Mouse (Mus musculus) layer of hippocampus, postnatal 10 days (tissue): ENCODE measurements around the gene Sinhcaf. TPM values are rescaled to one million over a fixed set of nuclear protein-coding genes. Genes with fewer than 3 reads are reported as not detected.
A peak's percentile ranks its signal among the peaks of the same experiment; 100 is the strongest.
"Not testable (repeated sequence)": the region's sequence is repeated elsewhere in the genome, so short reads cannot be mapped to it uniquely, and the experiment has no call there.

Source experiments
- DNase-seq, 2 experiments: peaks; one replicate each; pipeline ENCODE4 v3.0.0; 2021; ENCODE audit warnings: low spot score in 2 of 2
- total RNA-seq, 2 experiments: library from RNA; stranded (reverse); gene quantifications; 2 replicates each; pipeline ENCODE4 v1.2.3; 2021

Gene Sinhcaf
- total RNA-seq, 2 experiments from 2014 or later: 9.3 to 10.5 TPM

GRCm38 (mm10) chr6:148946881-148947405 is 676 bp upstream of the Sinhcaf start:
- no peak for DNase-seq

GRCm38 (mm10) chr6:148945509-148946408 is 508 bp downstream of the Sinhcaf start:
- peak; percentile 34 to 46 for DNase-seq

- peak; percentile 53 to 60 for DNase-seq
These were observed 1.3 kb downstream of the Sinhcaf start for GRCm38 (mm10) chr6:148944767-148945508.

GRCm38 (mm10) chr6:148944344-148944766 is 1.9 kb downstream of the Sinhcaf start:
- DNase-seq: no peak

DNA sequence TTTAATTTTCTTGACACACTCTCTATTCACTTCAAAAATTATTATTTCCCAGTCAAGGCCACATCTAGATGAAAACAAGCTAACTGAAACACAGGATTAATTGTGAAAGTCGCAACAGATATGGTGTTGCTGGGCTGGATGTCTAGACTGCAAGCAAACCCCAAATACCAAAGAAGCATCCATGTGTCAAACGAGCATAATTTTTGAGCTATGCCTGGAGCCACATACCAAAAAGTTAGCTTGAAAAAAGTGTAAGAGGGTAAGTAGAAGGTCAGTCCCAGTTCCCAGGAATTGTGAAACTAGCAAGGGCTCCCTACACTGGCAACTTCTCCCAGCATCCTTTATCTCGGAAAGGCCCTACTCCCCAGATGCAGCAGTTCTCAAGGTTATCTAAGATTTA is 2.6 kb downstream of the Sinhcaf start:
- DNase-seq: no peak

GRCm38 (mm10) chr6:148942406-148942805 is 3.9 kb downstream of the Sinhcaf start:
- no peak for DNase-seq

- no peak for DNase-seq
These were observed 4.4 kb downstream of the Sinhcaf start for GRCm38 (mm10) chr6:148941880-148942279.

DNA sequence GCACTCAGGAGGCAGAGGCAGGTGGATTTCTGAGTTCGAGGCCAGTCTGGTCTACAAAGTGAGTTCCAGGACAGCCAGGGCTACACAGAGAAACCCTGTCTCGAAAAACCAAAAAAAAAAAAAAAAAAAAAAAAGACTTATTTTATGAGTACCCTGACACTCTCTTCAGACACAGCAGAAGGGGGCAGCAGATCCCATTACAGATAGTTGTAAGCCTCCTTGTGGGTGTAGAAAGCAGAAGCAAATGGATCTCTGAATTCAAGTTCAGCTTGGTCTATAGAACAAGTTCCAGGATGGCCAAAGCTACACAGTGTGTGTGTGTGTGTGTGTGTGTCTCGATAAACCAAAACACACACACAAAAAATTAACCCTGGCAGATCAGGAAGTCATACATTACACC is 5.9 kb downstream of the Sinhcaf start:
- peak; percentile 4 to 14 for DNase-seq

- no peak for DNase-seq
These were observed 8.6 kb downstream of the Sinhcaf start for GRCm38 (mm10) chr6:148937693-148938092.

- DNase-seq: no peak
These were observed 11.2 kb downstream of the Sinhcaf start for GRCm38 (mm10) chr6:148934961-148935590.

DNA sequence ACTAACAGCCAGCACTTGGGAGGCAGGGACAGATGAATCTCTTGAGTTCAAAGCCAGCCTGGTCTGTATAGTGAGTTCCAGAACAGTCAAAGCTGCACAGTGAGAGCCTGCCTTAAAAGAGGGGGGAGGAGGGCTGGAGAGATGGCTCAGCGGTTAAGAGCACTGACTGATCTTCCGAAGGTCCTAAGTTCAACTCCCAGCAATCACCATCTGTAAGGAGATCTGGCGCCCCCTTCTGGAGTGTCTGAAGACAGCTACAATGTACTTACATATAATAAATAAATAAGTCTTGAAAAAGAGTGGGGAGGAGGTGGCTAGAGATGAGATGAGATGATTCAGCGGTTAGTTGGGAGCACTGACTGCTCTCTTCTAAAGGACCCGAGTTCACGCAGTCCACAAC is 15.0 kb downstream of the Sinhcaf start:
- no peak for DNase-seq

DNA sequence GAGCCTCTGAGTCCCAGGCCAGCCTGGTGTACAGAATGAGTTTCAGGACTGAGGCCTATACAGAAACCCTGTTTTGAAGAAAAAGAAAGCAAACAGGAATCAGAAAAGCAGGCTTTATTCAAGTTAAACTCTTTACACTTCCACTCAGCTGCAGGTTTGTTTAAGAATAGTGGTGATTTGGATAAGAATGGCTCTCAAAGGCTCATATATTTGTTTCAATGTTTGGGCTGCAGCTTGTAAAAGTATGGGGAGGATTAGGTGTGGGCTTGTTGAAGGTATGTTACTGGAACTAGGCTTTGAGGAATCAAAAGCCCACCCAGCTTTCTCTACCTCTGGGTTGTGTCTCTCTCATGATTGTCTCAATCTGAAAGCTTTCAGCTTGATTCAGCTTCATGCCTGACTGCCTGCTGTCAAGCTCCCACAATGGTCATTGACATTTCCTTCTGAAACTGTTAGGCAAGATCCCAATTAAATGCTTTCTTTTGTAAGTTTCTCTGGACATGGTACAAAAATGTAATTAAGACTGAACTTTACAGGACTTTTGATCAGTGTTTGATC is 27.3 kb downstream of the Sinhcaf start:
- DNase-seq: no peak

DNA sequence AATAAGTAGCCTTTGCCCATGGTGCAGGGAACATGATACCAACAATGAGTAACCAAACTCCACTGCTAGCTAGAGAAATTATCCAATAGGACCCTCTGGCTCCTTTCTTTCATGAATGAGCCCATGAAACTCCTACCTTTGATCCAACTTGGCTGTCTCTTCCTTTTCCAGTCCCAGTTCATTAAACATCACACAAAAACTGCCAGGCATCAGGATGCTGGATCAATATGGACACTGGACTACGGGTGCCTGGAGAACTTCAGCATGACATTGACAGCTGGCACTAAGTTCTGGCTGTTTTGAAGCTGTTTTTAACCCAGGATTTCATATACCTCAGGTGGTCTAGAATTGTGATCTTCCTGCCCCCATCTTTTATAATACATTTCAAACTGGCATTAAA is 28.6 kb downstream of the Sinhcaf start:
- no peak for DNase-seq

DNA sequence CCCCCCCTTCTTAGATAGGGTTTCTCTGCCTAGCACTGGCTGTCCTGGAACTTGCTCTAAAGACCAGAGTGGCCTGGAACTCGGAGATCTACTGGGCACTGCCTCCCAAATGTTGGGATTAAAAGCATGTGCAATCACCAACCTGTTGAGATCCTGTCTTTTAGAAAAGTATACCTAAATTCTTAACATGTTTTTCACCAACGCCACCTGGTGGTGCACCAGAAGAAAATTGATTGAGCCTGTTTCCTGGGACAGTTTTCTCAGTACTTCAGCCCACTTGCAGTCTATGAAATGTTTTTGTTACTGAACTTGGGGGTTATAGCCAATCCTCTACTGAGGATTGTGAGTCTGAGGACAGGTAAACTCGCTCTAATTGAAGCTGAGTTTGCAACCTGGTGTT is 29.4 kb downstream of the Sinhcaf start:
- DNase-seq: no peak

DNA sequence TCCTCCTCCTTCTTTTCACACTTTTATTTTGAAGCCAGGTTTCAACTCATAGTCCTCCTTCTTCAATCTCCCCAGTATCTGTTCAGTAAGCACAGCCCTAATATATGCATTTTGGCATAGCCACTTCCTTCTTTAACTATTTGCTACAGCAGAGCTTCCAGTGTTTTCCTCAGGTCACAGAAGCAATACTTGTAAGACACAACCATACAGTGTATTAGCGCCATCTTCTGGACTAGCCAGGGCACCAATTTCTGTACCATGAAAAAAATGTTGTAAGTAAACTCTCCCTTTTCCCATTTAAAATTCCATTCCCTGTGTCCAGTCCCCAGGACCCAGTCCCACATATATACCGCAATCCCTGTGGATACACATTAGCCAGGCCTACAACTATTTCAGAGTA is 32.3 kb downstream of the Sinhcaf start:
- DNase-seq: peak; percentile 28 to 55

GRCm38 (mm10) chr6:148911906-148912305 is 34.4 kb downstream of the Sinhcaf start:
- not testable (repeated sequence) for DNase-seq

DNA sequence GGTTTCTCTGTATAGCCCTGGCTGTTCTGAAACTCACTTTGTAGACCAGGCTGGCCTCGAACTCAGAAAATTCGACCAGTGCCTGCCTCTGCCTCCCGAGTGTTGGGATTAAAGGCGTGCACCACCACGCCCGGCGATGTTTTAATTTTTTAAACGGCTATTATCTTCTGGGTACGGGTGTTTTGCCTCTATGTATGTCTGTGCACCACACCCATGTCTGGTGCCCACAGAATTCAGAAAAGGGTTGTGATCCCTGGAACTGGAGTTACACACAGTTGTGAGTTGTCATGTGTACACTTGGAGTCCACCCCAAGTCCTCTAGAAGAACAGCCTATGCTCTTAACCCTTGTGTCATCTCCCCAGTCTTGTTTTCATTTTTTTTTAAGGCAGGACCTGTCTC is 39.3 kb downstream of the Sinhcaf start:
- no peak for DNase-seq

DNA sequence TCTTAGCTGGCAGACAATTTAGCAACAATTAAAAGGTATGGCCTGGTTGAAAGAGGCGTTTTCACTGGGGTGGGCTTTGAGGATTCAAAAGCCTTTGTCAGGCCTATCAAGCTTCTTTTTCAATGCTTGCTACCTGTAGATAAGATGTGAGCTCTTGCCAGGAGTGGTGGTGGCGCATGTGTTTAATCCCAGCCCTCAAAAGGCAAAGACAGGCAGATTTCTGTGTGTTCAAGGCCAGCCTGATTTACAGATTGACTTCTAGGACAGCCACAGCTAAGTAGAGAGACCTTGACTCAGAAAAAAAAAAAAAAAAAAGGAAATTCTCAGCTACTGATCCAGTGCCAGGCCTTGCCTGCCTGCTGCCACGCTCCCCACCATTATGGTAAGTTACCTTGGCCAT is 43.5 kb downstream of the Sinhcaf start:
- no peak for DNase-seq

- no peak for DNase-seq
These were observed 49.8 kb downstream of the Sinhcaf start for GRCm38 (mm10) chr6:148896507-148896851.

DNA sequence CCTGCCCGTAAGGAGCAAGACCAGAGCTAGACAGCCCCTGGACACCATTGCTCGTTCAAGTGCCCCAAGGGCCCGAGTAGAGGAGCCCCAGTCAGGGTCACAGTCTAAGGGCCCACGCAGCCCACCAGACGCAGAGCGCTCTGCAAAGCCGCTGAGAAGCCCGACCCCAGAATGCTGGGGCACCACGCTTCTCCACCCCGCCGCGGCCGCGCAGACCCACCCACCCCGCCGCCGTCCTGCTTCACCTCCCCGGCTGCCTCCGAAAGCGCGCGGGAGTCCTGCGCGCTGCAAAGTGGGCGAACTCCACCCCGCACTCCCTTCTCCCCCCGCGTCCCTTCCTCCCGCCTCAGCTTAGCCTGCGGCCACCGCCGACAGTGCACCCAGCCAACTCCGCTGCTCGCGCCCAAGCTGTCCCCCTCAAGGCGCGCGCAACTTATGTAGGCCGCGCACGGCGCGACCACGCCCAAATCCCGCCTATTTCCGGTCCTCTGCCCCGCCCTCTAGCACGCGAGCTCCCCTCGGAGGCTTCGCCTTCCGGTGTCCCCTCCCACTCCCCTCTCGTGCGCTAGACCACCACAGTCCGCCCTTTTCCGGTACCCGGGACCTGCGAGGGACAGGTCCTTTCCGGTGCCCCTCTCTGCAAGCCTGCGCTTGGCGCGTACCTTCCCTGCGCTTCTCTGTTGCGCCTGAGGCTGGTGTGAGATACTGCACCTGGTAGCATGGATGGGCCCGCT is 50.3 kb downstream of the Sinhcaf start, which contains the start of gene Caprin2:
Gene Caprin2, minus strand, starts transcription at position 465 of the 734 bp plus-strand sequence.
- DNase-seq: peak; percentile 92 to 94
